Comparison of ENCODE assay signal across 17 mouse cellular contexts in the genomic region with DNA sequence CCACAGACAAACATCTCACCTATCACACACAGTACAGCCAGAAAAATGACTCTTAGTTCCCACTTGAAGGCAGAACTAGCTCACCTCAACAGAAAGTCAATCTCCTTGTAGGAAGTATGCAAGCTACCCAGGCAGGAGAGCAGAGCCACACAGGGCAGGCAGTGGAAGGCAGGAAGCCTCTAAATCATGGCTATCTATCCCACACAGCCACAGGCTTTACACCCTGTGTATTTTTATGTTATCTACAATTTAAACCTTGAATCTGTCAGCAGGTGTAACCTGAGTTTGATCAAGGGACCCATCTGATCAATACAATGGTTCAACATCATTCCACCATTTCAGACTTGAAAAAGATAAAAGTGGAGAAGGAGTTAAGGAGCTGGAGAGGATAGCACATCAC.
"Had no signal": no experiment of that assay in that cellular context is flagged by ENCODE, and none has a peak within 500 bp of the region (broad histone marks: within the 10 kb centered on the region; RNA-seq: fewer than 3 reads in every experiment).

No protein-coding gene starts in this region.

- ATAC-seq: liver, embryonic 12.5 days; lung, postnatal 0 days; midbrain, embryonic 15.5 days had no signal

- DNase-seq: liver; lung, embryonic 14.5 days; right cerebral cortex, postnatal 25 days; spleen, adult 18-20 months; thymus, postnatal 25 days had no signal

- H3K9me3 ChIP-seq: kidney, embryonic 15.5 days; limb, embryonic 10.5 days; limb, embryonic 13.5 days; liver, embryonic 12.5 days; megakaryocyte, embryonic 14.5 days; midbrain, embryonic 12.5 days; midbrain, embryonic 15.5 days; neural tube, embryonic 13.5 days; stomach, embryonic 15.5 days had no signal

- H3K4me3 ChIP-seq: kidney, embryonic 15.5 days; limb, embryonic 10.5 days; limb, embryonic 13.5 days; liver, embryonic 12.5 days; megakaryocyte, embryonic 14.5 days; midbrain, embryonic 12.5 days; midbrain, embryonic 15.5 days; myocyte; neural tube, embryonic 13.5 days; stomach, embryonic 15.5 days had no signal

- H3K4me2 ChIP-seq: kidney, embryonic 15.5 days; limb, embryonic 13.5 days; liver, embryonic 12.5 days; lung, embryonic 14.5 days; midbrain, embryonic 12.5 days; midbrain, embryonic 15.5 days; neural tube, embryonic 13.5 days; stomach, embryonic 15.5 days had no signal

- H3K27ac ChIP-seq: kidney, embryonic 15.5 days; limb, embryonic 10.5 days; limb, embryonic 13.5 days; liver, embryonic 12.5 days; macrophage; midbrain, embryonic 12.5 days; midbrain, embryonic 15.5 days; neural tube, embryonic 13.5 days; stomach, embryonic 15.5 days had no signal

- H3K9ac ChIP-seq: limb, embryonic 13.5 days; liver, embryonic 12.5 days; lung, embryonic 14.5 days; midbrain, embryonic 12.5 days; midbrain, embryonic 15.5 days; neural tube, embryonic 13.5 days; stomach, embryonic 15.5 days had no signal

- H3K27me3 ChIP-seq: kidney, embryonic 15.5 days; limb, embryonic 13.5 days; liver, embryonic 12.5 days; megakaryocyte, embryonic 14.5 days; midbrain, embryonic 12.5 days; midbrain, embryonic 15.5 days; neural tube, embryonic 13.5 days; stomach, embryonic 15.5 days had no signal
